Mouse (Mus musculus) inflammation-experienced regulatory T-cells, adult 6 months (primary cell): ENCODE results near the gene F2r. TPM values are rescaled to one million over a fixed set of nuclear protein-coding genes. Genes with fewer than 3 reads are reported as not detected.

ENCODE experiments used
- ATAC-seq: one replicate; pipeline ENCODE4 v1.8.0; 2017
- polyA plus RNA-seq, 3 experiments: library from polyadenylated mRNA; unstranded; fragments of 100-300 nt; shearing (Covaris generic); gene quantifications; one replicate each; pipeline ENCODE4 v1.2.1; 2017

Gene F2r
- polyA plus RNA-seq, 3 experiments from 2014 or later, result 34.3 TPM

- ATAC-seq, result no peak
Measured at GRCm38 (mm10) chr13:95629751-95630150, 11.5 kb upstream of the F2r start.

- no peak for ATAC-seq
Measured at GRCm38 (mm10) chr13:95626696-95627095, 8.4 kb upstream of the F2r start.

- no peak for ATAC-seq
Measured at GRCm38 (mm10) chr13:95623042-95623441, 4.8 kb upstream of the F2r start.

- no peak for ATAC-seq
Measured at GRCm38 (mm10) chr13:95621563-95621962, 3.3 kb upstream of the F2r start.

GRCm38 (mm10) chr13:95618859-95619258 lies 572 bp upstream of the F2r start:
- ATAC-seq, result no peak

- peak; percentile 55 for ATAC-seq
Measured at GRCm38 (mm10) chr13:95617671-95618171, 566 bp downstream of the F2r start.

- peak; percentile 41 for ATAC-seq
Measured at GRCm38 (mm10) chr13:95617082-95617670, 1.1 kb downstream of the F2r start.

GRCm38 (mm10) chr13:95616512-95616911 lies 1.8 kb downstream of the F2r start:
- no peak for ATAC-seq

GRCm38 (mm10) chr13:95614757-95615156 lies 3.5 kb downstream of the F2r start:
- no peak for ATAC-seq

GRCm38 (mm10) chr13:95612243-95612642 lies 6.0 kb downstream of the F2r start:
- ATAC-seq, result no peak

- ATAC-seq, result no peak
Measured at GRCm38 (mm10) chr13:95611752-95612151, 6.5 kb downstream of the F2r start.

- ATAC-seq, result no peak
Measured at GRCm38 (mm10) chr13:95610786-95611562, 7.3 kb downstream of the F2r start.

GRCm38 (mm10) chr13:95609088-95609420 lies 9.2 kb downstream of the F2r start:
- no peak for ATAC-seq

- ATAC-seq, result no peak
Measured at GRCm38 (mm10) chr13:95608416-95609087, 9.7 kb downstream of the F2r start.

- no peak for ATAC-seq
Measured at GRCm38 (mm10) chr13:95607019-95607418, 11.3 kb downstream of the F2r start.

- ATAC-seq, result no peak
Measured at GRCm38 (mm10) chr13:95604288-95604687, 14.0 kb downstream of the F2r start.

- no peak for ATAC-seq
Measured at GRCm38 (mm10) chr13:95599833-95600359, 18.4 kb downstream of the F2r start.

GRCm38 (mm10) chr13:95598232-95598920 lies 19.9 kb downstream of the F2r start:
- no peak for ATAC-seq

- ATAC-seq, result no peak
Measured at GRCm38 (mm10) chr13:95597578-95597977, 20.7 kb downstream of the F2r start.

GRCm38 (mm10) chr13:95596689-95597088 lies 21.6 kb downstream of the F2r start:
- ATAC-seq, result no peak

- no peak for ATAC-seq
Measured at GRCm38 (mm10) chr13:95595921-95596320, 22.4 kb downstream of the F2r start.

GRCm38 (mm10) chr13:95595411-95595810 lies 22.9 kb downstream of the F2r start:
- no peak for ATAC-seq

GRCm38 (mm10) chr13:95592860-95593259 lies 25.4 kb downstream of the F2r start:
- ATAC-seq, result peak; percentile 92
